Mouse (Mus musculus): Measurements from ENCODE around the gene Plcd3.

DNA sequence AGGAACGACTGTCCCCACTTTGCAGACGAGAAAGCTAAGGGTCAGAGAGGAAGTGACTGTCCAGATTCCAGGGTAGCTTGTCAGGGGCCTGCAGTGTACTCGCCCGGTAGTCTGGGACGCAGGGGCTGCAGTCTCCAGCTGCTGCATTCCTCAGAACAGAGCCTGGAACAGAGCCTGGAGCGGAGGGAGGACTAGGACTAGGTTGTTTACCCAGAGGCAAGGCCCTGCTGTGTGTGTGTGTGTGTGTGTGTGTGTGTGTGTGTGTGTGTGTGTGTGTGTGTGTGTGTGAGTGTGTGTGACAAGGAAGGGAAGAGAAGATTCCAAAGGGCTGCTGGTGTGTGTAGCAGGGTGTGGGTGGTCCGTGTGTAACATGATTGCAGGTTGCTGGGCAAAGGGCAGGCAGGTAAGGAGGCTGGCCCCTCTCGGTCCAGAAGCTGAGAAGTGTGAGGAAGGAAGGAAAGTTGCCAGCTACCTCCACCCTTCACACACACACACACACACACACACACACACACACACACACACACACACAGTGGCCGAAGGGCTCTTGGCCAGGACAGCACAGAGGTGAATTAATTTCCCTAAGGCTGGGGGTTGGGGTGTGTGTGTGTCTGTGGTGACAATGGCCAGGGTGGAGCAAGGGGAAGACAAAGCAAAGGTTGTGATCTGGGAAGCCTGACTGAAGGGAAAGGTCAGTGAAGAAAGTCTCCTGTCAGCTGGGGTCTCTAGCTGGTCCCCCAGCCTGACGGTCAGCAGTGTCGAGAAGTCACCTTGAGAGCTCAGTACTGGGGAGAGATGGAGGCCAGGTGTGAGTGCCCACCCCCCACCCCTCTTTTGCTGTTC is 39.9 kb upstream of the Plcd3 start:
- no peak for TF ChIP-seq GATA1 (IDR thresholded peaks at IDR 0.05; ENCODE audit: borderline replicate concordance, low read length)
- TF ChIP-seq FLI1 (IDR thresholded peaks at IDR 0.05; ENCODE audit: low read length) = no peak

Measured in megakaryocyte, embryonic 14.5 days (primary cell).